ENCODE assay signal across 23 mouse cellular contexts in the genomic region with DNA sequence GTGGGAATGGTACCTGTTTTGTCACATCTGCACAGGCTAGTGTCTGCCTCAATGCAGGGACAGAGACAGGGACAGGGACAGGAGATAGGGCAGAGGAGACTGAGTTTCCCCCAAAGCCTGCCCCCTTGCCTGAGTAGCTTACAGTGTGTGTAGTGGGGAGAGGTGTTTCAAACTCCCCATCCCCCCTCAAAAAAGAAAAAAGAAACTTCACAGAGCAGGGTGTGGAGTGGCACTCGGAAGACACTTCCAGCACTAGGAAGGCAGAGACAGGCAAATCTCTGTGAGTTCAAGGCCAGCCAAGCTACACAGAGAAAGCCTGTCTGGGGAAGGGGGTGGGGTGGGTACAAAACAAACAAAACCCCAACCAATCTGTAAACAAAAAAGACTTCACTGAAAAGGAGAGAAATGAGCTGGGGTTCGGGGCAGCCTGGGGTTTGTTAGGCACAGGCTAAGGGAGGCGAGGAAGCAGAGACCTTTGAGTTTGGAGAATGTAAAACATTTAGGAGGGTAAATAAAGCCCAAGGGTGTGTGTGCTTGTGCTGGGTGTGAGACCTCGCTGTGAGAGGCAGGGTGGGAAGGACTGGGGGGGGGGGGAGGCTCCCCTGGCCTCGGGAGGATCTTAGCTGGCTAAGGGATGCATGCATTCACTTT. TPM values are rescaled to one million over a fixed set of nuclear protein-coding genes. Genes with fewer than 3 reads are reported as not detected.
"Had no signal": no experiment of that assay in that cellular context is flagged by ENCODE, and none has a peak within 500 bp of the region (broad histone marks: within the 10 kb centered on the region; RNA-seq: fewer than 3 reads in every experiment).

No protein-coding gene starts in this region.

- H3K9ac ChIP-seq: limb, embryonic 13.5 days; liver, embryonic 13.5 days; midbrain, embryonic 12.5 days; midbrain, embryonic 15.5 days had no signal

- H3K4me2 ChIP-seq: limb, embryonic 13.5 days; liver, embryonic 13.5 days; midbrain, embryonic 12.5 days; midbrain, embryonic 15.5 days had no signal

- H3K9me3 ChIP-seq: limb, embryonic 10.5 days; limb, embryonic 13.5 days; liver, embryonic 13.5 days; midbrain, embryonic 12.5 days; midbrain, embryonic 15.5 days had no signal

- DNase-seq: kidney, adult 18-20 months; kidney, adult 9 months; kidney, postnatal 14 days; kidney, postnatal 4 days; liver, embryonic 13.5 days; lung, adult 2 months; thymus, adult 2 months; thymus, postnatal 14 days; thymus, postnatal 4 days had no signal

- H3K27me3 ChIP-seq: limb, embryonic 13.5 days; liver, embryonic 13.5 days; midbrain, embryonic 15.5 days had no signal

- H3K4me3 ChIP-seq: limb, embryonic 10.5 days; limb, embryonic 13.5 days; liver, embryonic 13.5 days; midbrain, embryonic 12.5 days; midbrain, embryonic 15.5 days had no signal

- H3K27ac ChIP-seq: limb, embryonic 10.5 days; limb, embryonic 13.5 days; liver, embryonic 13.5 days; macrophage; midbrain, embryonic 12.5 days; midbrain, embryonic 15.5 days had no signal

- H3K36me3 ChIP-seq: limb, embryonic 10.5 days; limb, embryonic 13.5 days; liver, embryonic 13.5 days; midbrain, embryonic 12.5 days; midbrain, embryonic 15.5 days had no signal

RNA-seq across cellular contexts. Expression of a gene that starts 8.7 kb away (rescaled TPM):
- total RNA-seq: layer of hippocampus, adult 18-20 months; left cerebral cortex, adult 18-20 months; left cerebral cortex, postnatal 25 days; liver, adult 2 months; megakaryocyte, adult 5-6 weeks had no signal
- polyA plus RNA-seq: liver, embryonic 13.5 days; lung, adult 2 months; macrophage had no signal

RNA-seq across cellular contexts. Expression of a gene that starts 11.9 kb away (rescaled TPM):
- total RNA-seq: liver, adult 2 months; megakaryocyte, adult 5-6 weeks had no signal
- polyA plus RNA-seq: liver, adult 2 months; macrophage; neural tube, embryonic 11.5 days had no signal

RNA-seq across cellular contexts. Expression of a gene that starts 28.9 kb away (rescaled TPM):
- total RNA-seq: liver, adult 2 months had no signal
- polyA plus RNA-seq: limb, embryonic 13.5 days; liver, adult 2 months; liver, embryonic 13.5 days; liver, embryonic 16.5 days; lung, embryonic 16.5 days; macrophage; small intestine, adult 2 months had no signal
